Mouse (Mus musculus): Measurements from ENCODE around the gene Pgm5.

DNA sequence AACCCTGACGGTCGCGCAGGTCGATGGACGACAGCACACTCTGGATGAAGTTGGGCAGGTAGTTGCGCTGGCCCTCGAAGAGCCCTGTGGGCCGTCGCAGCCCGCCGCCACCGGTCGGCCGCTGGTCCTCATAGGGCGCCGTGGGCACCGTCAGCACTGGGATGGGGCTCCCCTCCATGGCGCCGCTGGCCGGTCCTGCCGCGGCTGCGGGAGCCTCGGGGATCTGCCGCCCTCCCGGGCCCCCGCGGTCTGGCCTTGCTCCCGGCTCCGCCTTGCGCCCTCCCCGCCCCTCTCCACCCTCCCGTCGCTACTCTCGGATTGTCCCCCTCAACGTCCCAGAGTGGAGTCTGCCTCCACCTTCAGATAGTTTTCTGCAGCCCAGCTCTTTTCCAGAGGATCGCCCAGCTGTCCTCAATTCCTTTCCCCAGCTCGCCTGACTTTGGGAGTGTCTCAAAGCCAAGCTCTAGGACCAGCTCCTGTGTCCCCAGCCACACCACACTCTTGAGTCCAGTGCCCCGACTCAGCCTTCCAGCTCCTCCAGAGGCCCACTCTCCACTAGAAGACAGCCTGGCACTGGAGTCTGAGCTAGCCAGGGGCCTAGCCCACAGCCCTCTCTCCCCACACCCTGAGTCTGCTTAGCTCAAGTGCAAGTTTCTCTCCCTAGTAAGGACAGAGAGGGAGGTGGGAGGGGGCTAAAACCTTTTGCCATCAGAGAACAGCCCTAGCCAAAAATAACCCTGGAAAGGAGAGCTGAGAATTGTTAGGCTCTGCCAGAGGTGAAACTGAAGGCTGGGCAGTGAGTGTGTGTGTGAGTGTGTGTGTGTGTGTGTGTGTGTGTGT is at the start of gene Pgm5:
- TF ChIP-seq CTCF (IDR thresholded peaks at IDR 0.05; ENCODE audit: extremely low read depth, insufficient read length, insufficient replicate concordance, low read depth, low read length): no peak
- TF ChIP-seq POLR2A (IDR thresholded peaks at IDR 0.05; ENCODE audit: low read depth, low read length): no peak
